Mouse (Mus musculus): ENCODE measurements around the gene Sord.

GRCm38 (mm10) chr2:122304544-122304943 lies 70.0 kb downstream of the Sord start:
- TF ChIP-seq ZC3H11A (IDR thresholded peaks at IDR 0.05; ENCODE audit: borderline replicate concordance, low read depth, low read length) (no peak), ZNF384 (IDR thresholded peaks at IDR 0.05; ENCODE audit: low read depth, low read length) (no peak), CHD2 (IDR thresholded peaks at IDR 0.05; ENCODE audit: low read depth, low read length) (no peak), MAFK (IDR thresholded peaks at IDR 0.05; ENCODE audit: insufficient read depth, low read depth, low read length) (no peak)

All from ES-E14 (cell line).